Mouse (Mus musculus) neural tube, embryonic 11.5 days (tissue): Measurements from ENCODE around the gene Sstr3. TPM values are rescaled to one million over a fixed set of nuclear protein-coding genes. Genes with fewer than 3 reads are reported as not detected.

Experiments
- ATAC-seq: fragments of 200-750 bp; cut with Nextera tagmentation; 2 replicates; pipeline ENCODE4 v1.8.0; 2017; ENCODE audit warnings: moderate number of reproducible peaks, mild to moderate bottlenecking, moderate TSS enrichment, moderate library complexity; ENCODE audit not compliant: insufficient read depth, low FRiP score, low TSS enrichment
- DNase-seq: peaks from one replicate; pipeline ENCODE4 v3.0.0-alpha.2; 2015; ENCODE audit warnings: low spot score
- H3K27ac ChIP-seq: fragments of 300-500 bp; sonication (generic); 2 replicates; pipeline ENCODE4 v1.5.1; 2014; ENCODE audit warnings: low read depth, mild to moderate bottlenecking, low read length
- H3K27me3 ChIP-seq: fragments of 300-500 bp; sonication (generic); 2 replicates; pipeline ENCODE4 v1.6.1; 2014; ENCODE audit warnings: mild to moderate bottlenecking, low read length, mixed read lengths; ENCODE audit not compliant: control insufficient read depth, insufficient read depth
- H3K36me3 ChIP-seq: fragments of 300-500 bp; sonication (generic); 2 replicates; pipeline ENCODE4 v1.6.1; 2014; ENCODE audit warnings: mild to moderate bottlenecking, low read length, moderate library complexity, mixed read lengths; ENCODE audit not compliant: control insufficient read depth, insufficient read depth
- H3K4me1 ChIP-seq: fragments of 300-500 bp; sonication (generic); 2 replicates; pipeline ENCODE4 v1.6.1; 2014; ENCODE audit warnings: low read length, mixed read lengths; ENCODE audit not compliant: control insufficient read depth, insufficient read depth
- H3K4me2 ChIP-seq: fragments of 300-500 bp; sonication (generic); 2 replicates; pipeline ENCODE4 v1.6.1; 2014; ENCODE audit warnings: low read depth, mild to moderate bottlenecking, moderate library complexity
- H3K4me3 ChIP-seq: fragments of 300-500 bp; sonication (generic); 2 replicates; pipeline ENCODE4 v1.5.1; 2014; ENCODE audit warnings: low read depth, low read length
- H3K9ac ChIP-seq: fragments of 300-500 bp; sonication (generic); 2 replicates; pipeline ENCODE4 v1.6.1; 2014; ENCODE audit warnings: mild to moderate bottlenecking, low read length
- H3K9me3 ChIP-seq: fragments of 300-500 bp; sonication (generic); 2 replicates; pipeline ENCODE4 v1.6.1; 2016; ENCODE audit warnings: low read length; ENCODE audit not compliant: control insufficient read depth
- WGBS: fragments of 180-500 bp; shearing (Covaris S2); extraction: QIAGEN DNeasy Blood & Tissue Kit; methylation state at CpG from one replicate; pipeline ENCODE4 v1.1.7; 2014; 5-methylcytosine and 5-hydroxymethylcytosine counted together
- polyA plus RNA-seq: library from polyadenylated mRNA; unstranded; fragments of >200 nt; fragmentation: Nextera tagmentation; extraction: Ambion mirVana; gene quantifications from 2 replicates; pipeline ENCODE4 v1.2.1, GENCODE M21; 2014

Gene Sstr3
- polyA plus RNA-seq, 1 experiment from 2014 or later: 0.38 TPM

- no peak overlapping the region for H3K4me3 ChIP-seq
- H3K4me2 ChIP-seq: no peak overlapping the region
- H3K4me1 ChIP-seq: peaks cover 4% of the 10 kb centered on the region; the same call in 1 of the 2 replicates
- H3K9ac ChIP-seq: no peak overlapping the region
- no peaks in the 10 kb centered on the region for H3K9me3 ChIP-seq
- H3K36me3 ChIP-seq: no peaks in the 10 kb centered on the region
- DNase-seq (no peak), ATAC-seq (no peak)
- 86% methylated on average over 3 of the region's 3 CpGs for WGBS
- H3K27ac ChIP-seq: no peak overlapping the region
- H3K27me3 ChIP-seq: no peaks in the 10 kb centered on the region
Observed at GRCm38 (mm10) chr15:78505541-78505940, 38.9 kb downstream of the Sstr3 start.

GRCm38 (mm10) chr15:78504816-78505215 is 39.7 kb downstream of the Sstr3 start:
- ATAC-seq (no peak), DNase-seq (no peak)
- no peaks in the 10 kb centered on the region for H3K27me3 ChIP-seq
- WGBS: 89% methylated on average over 5 of the region's 5 CpGs
- no peaks in the 10 kb centered on the region for H3K36me3 ChIP-seq
- no peak overlapping the region for H3K27ac ChIP-seq
- no peaks in the 10 kb centered on the region for H3K9me3 ChIP-seq
- H3K4me3 ChIP-seq: no peak overlapping the region
- H3K4me1 ChIP-seq: peaks cover under 1% of the 10 kb centered on the region; the same call in 1 of the 2 replicates
- H3K4me2 ChIP-seq: no peak overlapping the region
- no peak overlapping the region for H3K9ac ChIP-seq

- Histone ChIP-seq H3K4me2 (no peak overlapping the region), H3K9me3 (no peaks in the 10 kb centered on the region), H3K36me3 (no peaks in the 10 kb centered on the region), H3K9ac (no peak overlapping the region), H3K27me3 (no peaks in the 10 kb centered on the region), H3K27ac (no peak overlapping the region), H3K4me1 (no peaks in the 10 kb centered on the region), H3K4me3 (no peak overlapping the region)
- ATAC-seq (no peak), DNase-seq (no peak)
- WGBS: 81% methylated on average over 1 of the region's 1 CpGs
Observed at GRCm38 (mm10) chr15:78504013-78504412, 40.5 kb downstream of the Sstr3 start.

- Histone ChIP-seq H3K27ac (no peak overlapping the region), H3K9ac (no peak overlapping the region), H3K4me3 (no peak overlapping the region), H3K9me3 (no peaks in the 10 kb centered on the region), H3K4me1 (no peaks in the 10 kb centered on the region), H3K36me3 (no peaks in the 10 kb centered on the region), H3K27me3 (no peaks in the 10 kb centered on the region), H3K4me2 (no peak overlapping the region)
- ATAC-seq: no peak
- 84% methylated on average over 18 of the region's 18 CpGs for WGBS
- DNase-seq: no peak
Observed at GRCm38 (mm10) chr15:78502437-78503132, 41.9 kb downstream of the Sstr3 start.

- H3K27me3 ChIP-seq: no peaks in the 10 kb centered on the region
- H3K4me1 ChIP-seq: no peaks in the 10 kb centered on the region
- ATAC-seq (no peak), DNase-seq (no peak)
- no peaks in the 10 kb centered on the region for H3K9me3 ChIP-seq
- H3K36me3 ChIP-seq: no peaks in the 10 kb centered on the region
- WGBS: 89% methylated on average over 11 of the region's 11 CpGs
- no peak within 1 kb of the TSS for H3K4me2 ChIP-seq
- no peak within 1 kb of the TSS for H3K27ac ChIP-seq
- no peak within 1 kb of the TSS for H3K9ac ChIP-seq
- H3K4me3 ChIP-seq: no peak within 1 kb of the TSS
Observed at GRCm38 (mm10) chr15:78494968-78495406, 49.5 kb downstream of the Sstr3 start, which contains the start of gene Il2rb. Gene Il2rb, minus strand, starts transcription at chr15:78495271.

GRCm38 (mm10) chr15:78493401-78494010 is 51.0 kb downstream of the Sstr3 start:
- no peak for ATAC-seq
- no peak overlapping the region for H3K4me3 ChIP-seq
- H3K9ac ChIP-seq: no peak overlapping the region
- no peaks in the 10 kb centered on the region for H3K36me3 ChIP-seq
- H3K27ac ChIP-seq: no peak overlapping the region
- H3K9me3 ChIP-seq: no peaks in the 10 kb centered on the region
- no peak overlapping the region for H3K4me2 ChIP-seq
- no peaks in the 10 kb centered on the region for H3K27me3 ChIP-seq
- H3K4me1 ChIP-seq: no peaks in the 10 kb centered on the region
- DNase-seq: no peak
- 83% methylated on average over 10 of the region's 10 CpGs for WGBS

GRCm38 (mm10) chr15:78491301-78491700 is 53.2 kb downstream of the Sstr3 start:
- Histone ChIP-seq H3K4me2 (no peak overlapping the region), H3K27me3 (no peaks in the 10 kb centered on the region), H3K4me3 (no peak overlapping the region), H3K9me3 (no peaks in the 10 kb centered on the region), H3K9ac (no peak overlapping the region), H3K36me3 (no peaks in the 10 kb centered on the region), H3K4me1 (no peaks in the 10 kb centered on the region), H3K27ac (no peak overlapping the region)
- DNase-seq (no peak), ATAC-seq (no peak)
- WGBS: 81% methylated on average over 3 of the region's 3 CpGs

- WGBS: 82% methylated on average over 8 of the region's 8 CpGs
- Histone ChIP-seq H3K9ac (no peak overlapping the region), H3K4me2 (no peak overlapping the region), H3K4me3 (no peak overlapping the region), H3K9me3 (no peaks in the 10 kb centered on the region), H3K36me3 (no peaks in the 10 kb centered on the region), H3K27ac (no peak overlapping the region), H3K27me3 (no peaks in the 10 kb centered on the region), H3K4me1 (no peaks in the 10 kb centered on the region)
- no peak for ATAC-seq
- DNase-seq: no peak
Observed at GRCm38 (mm10) chr15:78489906-78490305, 54.6 kb downstream of the Sstr3 start.

- H3K36me3 ChIP-seq: no peaks in the 10 kb centered on the region
- no peak overlapping the region for H3K4me2 ChIP-seq
- no peaks in the 10 kb centered on the region for H3K27me3 ChIP-seq
- DNase-seq: no peak
- no peak for ATAC-seq
- H3K9me3 ChIP-seq: no peaks in the 10 kb centered on the region
- H3K27ac ChIP-seq: no peak overlapping the region
- no peak overlapping the region for H3K4me3 ChIP-seq
- no peak overlapping the region for H3K9ac ChIP-seq
- WGBS: 92% methylated on average over 3 of the region's 3 CpGs
- no peaks in the 10 kb centered on the region for H3K4me1 ChIP-seq
Observed at GRCm38 (mm10) chr15:78489248-78489647, 55.2 kb downstream of the Sstr3 start.
